Mouse (Mus musculus) heart, adult 2 months (tissue): ENCODE data around the gene 3110021N24Rik. TPM values are rescaled to one million over a fixed set of nuclear protein-coding genes. Genes with fewer than 3 reads are reported as not detected.

Source experiments
- DNase-seq, 2 experiments: peaks; one replicate each; pipeline ENCODE4 v3.0.0; 2021
- H3K27ac ChIP-seq: fragments of 200-600 bp; 2 replicates; pipeline ENCODE4 v1.8.1; 2022
- H3K27me3 ChIP-seq: fragments of 200-500 bp; 2 replicates; pipeline ENCODE4 v1.6.1; 2012; ENCODE audit warnings: mild to moderate bottlenecking, low read length, inconsistent platforms, mixed read lengths; ENCODE audit not compliant: control insufficient read depth, insufficient read depth
- H3K36me3 ChIP-seq: fragments of 200-500 bp; 2 replicates; pipeline ENCODE4 v1.6.1; 2012; ENCODE audit warnings: low read length, inconsistent platforms; ENCODE audit not compliant: control insufficient read depth, insufficient read depth
- H3K4me1 ChIP-seq: fragments of 200-500 bp; 2 replicates; pipeline ENCODE4 v1.6.1; 2011; ENCODE audit warnings: low read length; ENCODE audit not compliant: control insufficient read depth, insufficient read depth
- H3K4me3 ChIP-seq: fragments of 200-600 bp; 2 replicates; pipeline ENCODE4 v1.8.1; 2022
- H3K79me2 ChIP-seq: fragments of 200-500 bp; replicated peaks from 2 replicates; pipeline ENCODE4 v1.6.1; 2012; ENCODE audit warnings: mild to moderate bottlenecking, inconsistent platforms, low read length, moderate library complexity, mixed read lengths; ENCODE audit not compliant: control insufficient read depth, insufficient read depth
- H3K9ac ChIP-seq: fragments of 200-500 bp; 2 replicates; pipeline ENCODE4 v1.6.1; 2012; ENCODE audit warnings: low read depth, mild to moderate bottlenecking, control low read depth, inconsistent platforms, low read length, mixed read lengths
- CTCF ChIP-seq: fragments of 200-600 bp; IDR thresholded peaks from 2 replicates; pipeline ENCODE4 v1.8.1; 2022; ENCODE audit warnings: antibody characterized with exemption, mild to moderate bottlenecking, moderate library complexity
- EP300 ChIP-seq: fragments of 200-500 bp; IDR thresholded peaks from 2 replicates; pipeline ENCODE4 v1.6.1; 2011; ENCODE audit warnings: low read depth, low read length, control low read depth; ENCODE audit not compliant: insufficient read depth
- POLR2A ChIP-seq: fragments of 200-500 bp; IDR thresholded peaks from 2 replicates; pipeline ENCODE4 v1.6.1; 2011; ENCODE audit warnings: mild to moderate bottlenecking, low read depth, low read length, control low read depth; ENCODE audit not compliant: insufficient read depth
- WGBS: fragments of 180-500 bp; shearing (Covaris S2); methylation state at CpG from one replicate; pipeline ENCODE4 v1.1.7; 2018; 5-methylcytosine and 5-hydroxymethylcytosine counted together
- intact Hi-C: fragments of 180-260 bp; cut with DNase I; formaldehyde crosslinking; loops from one replicate; pipeline ENCODE4 v1.15.1; 2025
- polyA plus RNA-seq: library from polyadenylated mRNA; depleted of rRNA; stranded (reverse); fragments of >200 nt; gene quantifications from 2 replicates; pipeline ENCODE4 v1.2.3, GENCODE M21; 2012
- total RNA-seq, 2 experiments: library from RNA; stranded (reverse); gene quantifications; 2 replicates each; pipeline ENCODE4 v1.2.3; 2021

3110021N24Rik gene
- total and polyA plus RNA-seq, 3 experiments, result 0.10 to 0.36 (median 0.26) TPM

- no peak overlapping the region for H3K27ac ChIP-seq
- no peak for DNase-seq
- WGBS, result 95% methylated on average over 3 of the region's 3 CpGs
- H3K27me3 ChIP-seq, result no peaks in the 10 kb centered on the region
- H3K9ac ChIP-seq, result no peak overlapping the region
- no peaks in the 10 kb centered on the region for H3K4me1 ChIP-seq
- TF ChIP-seq EP300, result no peak
- peaks cover 4% of the 10 kb centered on the region for H3K79me2 ChIP-seq
- H3K36me3 ChIP-seq, result peaks cover 4% of the 10 kb centered on the region
- intact Hi-C loops, result no loop called here
- no peak overlapping the region for H3K4me3 ChIP-seq
These were observed 40.1 kb downstream of the 3110021N24Rik start for GRCm38 (mm10) chr4:108759583-108759982.

- H3K27ac ChIP-seq, result no peak overlapping the region
- no peaks in the 10 kb centered on the region for H3K27me3 ChIP-seq
- DNase-seq, result no peak
- intact Hi-C loops, result no loop called here
- no peaks in the 10 kb centered on the region for H3K4me1 ChIP-seq
- H3K4me3 ChIP-seq, result no peak overlapping the region
- H3K79me2 ChIP-seq, result peaks cover 3% of the 10 kb centered on the region
- no peak for TF ChIP-seq POLR2A
- no peak for TF ChIP-seq CTCF
- TF ChIP-seq EP300, result no peak
- H3K36me3 ChIP-seq, result no peaks in the 10 kb centered on the region; the same call in 1 of the 2 replicates
- no peak overlapping the region for H3K9ac ChIP-seq
These were observed 49.1 kb downstream of the 3110021N24Rik start for GRCm38 (mm10) chr4:108768527-108768926.

DNA sequence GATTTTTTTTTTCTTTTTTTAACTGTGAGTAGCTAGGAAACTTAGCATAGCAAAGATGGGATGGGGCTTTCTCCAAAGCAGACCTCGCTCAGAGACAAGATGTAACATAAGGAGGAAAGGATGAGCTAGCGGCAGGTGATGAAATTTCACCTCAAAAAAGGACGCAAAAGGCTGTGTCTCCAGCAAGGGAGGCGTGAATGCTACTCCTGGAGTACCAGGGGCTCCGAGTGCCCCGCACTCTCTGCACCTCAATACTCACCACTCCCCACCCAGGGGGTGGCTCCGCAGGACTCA, 60.3 kb downstream of the 3110021N24Rik start:
- peak overlapping the region; percentile 96 for H3K27ac ChIP-seq
- H3K4me1 ChIP-seq, result no peaks in the 10 kb centered on the region; the same call in none of the 2 replicates
- DNase-seq, result no peak
- H3K9ac ChIP-seq, result peak overlapping the region; percentile 91
- intact Hi-C loops, result loop anchor here (2.0 to 5.0 kb wide), 2 partner anchors 53 to 82 kb away; partner anchors contain the start of gene Btf3l4
- no peaks in the 10 kb centered on the region; the same call in 1 of the 2 replicates for H3K79me2 ChIP-seq
- H3K4me3 ChIP-seq, result peak overlapping the region; percentile 95
- TF ChIP-seq CTCF, result no peak
- TF ChIP-seq EP300, result no peak
- H3K27me3 ChIP-seq, result no peaks in the 10 kb centered on the region
- H3K36me3 ChIP-seq, result peaks cover 5% of the 10 kb centered on the region; the same call in 1 of the 2 replicates
- WGBS, result under 1% methylated on average over 7 of the region's 7 CpGs

DNA sequence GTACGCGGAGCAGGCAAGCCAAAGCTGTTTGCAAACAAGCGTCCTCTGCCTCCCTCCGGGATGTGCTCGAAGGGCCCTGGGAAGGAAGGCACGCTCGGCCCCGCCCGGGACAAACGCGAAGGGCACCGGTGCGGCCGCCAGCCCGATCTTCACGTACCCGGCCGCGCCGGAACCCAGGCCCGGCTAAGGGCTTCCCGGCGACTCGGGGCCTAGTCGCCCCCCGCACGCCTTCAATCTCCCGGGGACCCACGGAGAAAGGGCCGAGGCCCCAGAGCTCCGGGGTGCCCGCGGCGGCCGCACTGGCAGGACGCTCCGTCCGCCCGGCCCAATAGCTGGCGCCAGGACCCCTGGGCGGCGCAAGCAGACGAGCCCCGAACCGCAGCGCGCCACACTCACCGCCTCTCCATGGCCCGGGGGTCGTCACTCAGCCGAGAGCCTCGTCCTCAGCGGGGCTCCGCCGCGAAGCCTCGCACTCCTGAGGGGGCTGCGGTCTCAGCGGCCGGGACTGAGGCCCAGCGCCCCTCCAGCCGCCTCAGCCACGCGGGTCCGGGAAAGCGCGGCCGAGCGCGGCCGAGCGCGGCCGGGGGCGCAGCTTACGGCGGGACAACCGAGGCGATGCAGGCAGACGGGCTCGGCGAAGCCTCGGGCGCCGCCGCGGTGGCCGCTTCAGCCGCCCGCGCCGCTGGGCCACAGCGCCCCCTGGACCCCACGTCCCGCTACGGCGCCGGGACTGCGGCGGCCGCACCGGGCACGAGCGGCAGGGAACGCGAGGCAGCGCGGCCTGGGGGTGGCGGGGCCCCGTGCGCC, 60.8 kb downstream of the 3110021N24Rik start, which contains the start of gene Zfyve9:
Gene Zfyve9, minus strand, starts transcription at position 742 of the 807 bp plus-strand sequence.
- peak within 1 kb of the TSS; percentile 95 for H3K4me3 ChIP-seq
- H3K4me1 ChIP-seq, result no peaks in the 10 kb centered on the region; the same call in none of the 2 replicates
- H3K27me3 ChIP-seq, result no peaks in the 10 kb centered on the region
- WGBS, result under 1% methylated on average over 107 of the region's 111 CpGs
- DNase-seq, result peak; percentile 91 to 94
- H3K79me2 ChIP-seq, result no peaks in the 10 kb centered on the region; the same call in 1 of the 2 replicates
- peak within 1 kb of the TSS; percentile 96 for H3K27ac ChIP-seq
- TF ChIP-seq CTCF (peak; percentile 70), POLR2A (0 out of 2 replicates have a peak, but pooled peaks have one; percentile 2), EP300 (no peak)
- H3K36me3 ChIP-seq, result peaks cover 5% of the 10 kb centered on the region; the same call in 1 of the 2 replicates
- peak within 1 kb of the TSS; percentile 91 for H3K9ac ChIP-seq
- intact Hi-C loops, result loop anchor here (2.0 to 5.0 kb wide), 2 partner anchors 53 to 83 kb away; partner anchors contain the start of gene Btf3l4

DNA sequence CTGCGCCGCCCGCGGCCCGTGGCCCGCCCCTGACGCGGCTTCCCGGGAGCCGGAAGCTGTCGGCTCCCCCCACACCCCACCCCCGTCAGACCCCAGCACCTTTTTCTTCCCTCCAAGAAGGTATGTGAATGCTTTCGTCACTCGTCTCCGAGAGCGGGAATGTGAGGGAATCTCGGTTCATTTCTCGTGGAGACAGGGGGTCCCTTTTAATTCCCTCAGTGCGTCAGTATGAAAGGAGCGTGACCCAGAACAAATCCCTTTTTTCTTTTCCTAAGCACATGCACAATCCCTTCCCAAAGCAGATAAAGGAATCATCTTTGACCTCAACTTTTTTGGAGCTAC, 61.4 kb downstream of the 3110021N24Rik start:
- H3K4me1 ChIP-seq, result no peaks in the 10 kb centered on the region; the same call in none of the 2 replicates
- H3K4me3 ChIP-seq, result peak overlapping the region; percentile 95
- TF ChIP-seq POLR2A (no peak), EP300 (no peak), CTCF (no peak)
- intact Hi-C loops, result loop anchor here (2.0 to 5.0 kb wide), 2 partner anchors 52 to 84 kb away; partner anchors contain the start of gene Btf3l4
- no peaks in the 10 kb centered on the region; the same call in 1 of the 2 replicates for H3K79me2 ChIP-seq
- peak overlapping the region; percentile 96 for H3K27ac ChIP-seq
- DNase-seq, result no peak
- 2% methylated on average over 19 of the region's 20 CpGs for WGBS
- peak overlapping the region; percentile 91 for H3K9ac ChIP-seq
- H3K36me3 ChIP-seq, result peaks cover 5% of the 10 kb centered on the region; the same call in 1 of the 2 replicates
- no peaks in the 10 kb centered on the region for H3K27me3 ChIP-seq

DNA sequence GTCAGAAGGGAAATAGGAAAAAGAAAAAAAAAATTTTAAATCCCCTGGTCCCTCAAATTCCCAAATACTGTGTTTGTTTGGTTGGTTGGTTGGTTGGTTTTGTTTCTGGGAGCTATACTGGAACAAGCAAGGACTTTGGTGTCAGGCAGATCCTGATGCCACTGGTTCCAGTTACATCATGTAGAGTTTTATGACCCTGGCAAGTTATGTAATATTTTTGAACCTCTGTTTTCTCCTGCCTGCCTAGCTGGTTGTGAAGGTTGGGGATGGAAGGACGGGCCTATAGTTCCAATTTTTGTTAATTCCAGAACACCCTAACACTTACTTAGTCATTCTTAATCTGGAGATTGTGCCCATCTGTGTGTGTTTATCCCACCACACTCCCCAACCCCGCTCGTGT, 62.1 kb downstream of the 3110021N24Rik start:
- Histone ChIP-seq H3K27me3 (no peaks in the 10 kb centered on the region), H3K79me2 (no peaks in the 10 kb centered on the region; the same call in 1 of the 2 replicates), H3K4me1 (no peaks in the 10 kb centered on the region; the same call in none of the 2 replicates), H3K9ac (no peak overlapping the region), H3K4me3 (no peak overlapping the region; the same call in 1 of the 2 replicates), H3K36me3 (peaks cover 5% of the 10 kb centered on the region; the same call in 1 of the 2 replicates), H3K27ac (no peak overlapping the region)
- no peak for TF ChIP-seq CTCF
- TF ChIP-seq EP300, result no peak
- TF ChIP-seq POLR2A, result no peak
- intact Hi-C loops, result loop anchor here (2.0 to 5.0 kb wide), 2 partner anchors 51 to 84 kb away; partner anchors contain the start of gene Btf3l4
- no peak for DNase-seq
- 62% methylated on average over 3 of the region's 3 CpGs for WGBS
